Mouse (Mus musculus) cerebellum, adult 2 months (tissue): ENCODE measurements around the gene Iqgap2.

Experiments
- CTCF ChIP-seq: fragments of 200-500 bp; IDR thresholded peaks from 2 replicates; pipeline ENCODE4 v1.5.1; 2011; ENCODE audit warnings: low read depth, mild to moderate bottlenecking, control low read depth, low read length, moderate library complexity, borderline replicate concordance; ENCODE audit not compliant: insufficient read depth
- POLR2A ChIP-seq: fragments of 200-500 bp; IDR thresholded peaks from 2 replicates; pipeline ENCODE4 v1.6.1; 2011; ENCODE audit warnings: low read length, control low read depth, borderline replicate concordance; ENCODE audit not compliant: insufficient read depth

GRCm38 (mm10) chr13:95818941-95819340 is 72.8 kb downstream of the Iqgap2 start:
- no peak for TF ChIP-seq CTCF
- no peak for TF ChIP-seq POLR2A
